Mouse (Mus musculus) embryonic facial prominence, embryonic 15.5 days (tissue): ENCODE measurements around the gene A4galt. TPM values are rescaled to one million over a fixed set of nuclear protein-coding genes. Genes with fewer than 3 reads are reported as not detected.
"Not testable (repeated sequence)": the region's sequence is repeated elsewhere in the genome, so short reads cannot be mapped to it uniquely, and the experiment has no call there.

ENCODE experiments used
- ATAC-seq: fragments of 200-750 bp; cut with Nextera tagmentation; 2 replicates; pipeline ENCODE4 v1.8.0; 2017; ENCODE audit warnings: low read depth, moderate TSS enrichment; ENCODE audit not compliant: insufficient number of reproducible peaks, low FRiP score, low TSS enrichment
- H3K27ac ChIP-seq: fragments of 300-500 bp; sonication (generic); replicated peaks from 2 replicates; pipeline ENCODE4 v1.5.1; 2015; ENCODE audit warnings: mild to moderate bottlenecking, inconsistent platforms
- H3K27me3 ChIP-seq: fragments of 300-500 bp; sonication (generic); 2 replicates; pipeline ENCODE4 v1.6.1; 2015; ENCODE audit warnings: inconsistent platforms
- H3K36me3 ChIP-seq: fragments of 300-500 bp; sonication (generic); 2 replicates; pipeline ENCODE4 v1.6.1; 2015; ENCODE audit warnings: mild to moderate bottlenecking, inconsistent platforms
- H3K4me1 ChIP-seq: fragments of 300-500 bp; sonication (generic); 2 replicates; pipeline ENCODE4 v1.6.1; 2015; ENCODE audit warnings: inconsistent platforms
- H3K4me2 ChIP-seq: fragments of 300-500 bp; sonication (generic); replicated peaks from 2 replicates; pipeline ENCODE4 v1.6.1; 2015; ENCODE audit warnings: mild to moderate bottlenecking, inconsistent platforms
- H3K4me3 ChIP-seq: fragments of 300-500 bp; sonication (generic); replicated peaks from 2 replicates; pipeline ENCODE4 v1.5.1; 2015; ENCODE audit warnings: mild to moderate bottlenecking, inconsistent platforms
- H3K9ac ChIP-seq: fragments of 300-500 bp; sonication (generic); 2 replicates; pipeline ENCODE4 v1.6.1; 2015; ENCODE audit warnings: inconsistent platforms
- H3K9me3 ChIP-seq: fragments of 300-500 bp; sonication (generic); replicated peaks from 2 replicates; pipeline ENCODE4 v1.6.1; 2016; ENCODE audit warnings: inconsistent platforms
- WGBS: fragments of 180-500 bp; shearing (Covaris S2); methylation state at CpG from one replicate; pipeline ENCODE4 v1.1.7; 2015; 5-methylcytosine and 5-hydroxymethylcytosine counted together
- polyA plus RNA-seq: library from polyadenylated mRNA; unstranded; fragments of >200 nt; fragmentation: Nextera tagmentation; extraction: Ambion mirVana; gene quantifications from 2 replicates; pipeline ENCODE4 v1.2.1, GENCODE M21; 2015

The A4galt gene
- polyA plus RNA-seq, 1 experiment from 2014 or later: 4.7 TPM

DNA sequence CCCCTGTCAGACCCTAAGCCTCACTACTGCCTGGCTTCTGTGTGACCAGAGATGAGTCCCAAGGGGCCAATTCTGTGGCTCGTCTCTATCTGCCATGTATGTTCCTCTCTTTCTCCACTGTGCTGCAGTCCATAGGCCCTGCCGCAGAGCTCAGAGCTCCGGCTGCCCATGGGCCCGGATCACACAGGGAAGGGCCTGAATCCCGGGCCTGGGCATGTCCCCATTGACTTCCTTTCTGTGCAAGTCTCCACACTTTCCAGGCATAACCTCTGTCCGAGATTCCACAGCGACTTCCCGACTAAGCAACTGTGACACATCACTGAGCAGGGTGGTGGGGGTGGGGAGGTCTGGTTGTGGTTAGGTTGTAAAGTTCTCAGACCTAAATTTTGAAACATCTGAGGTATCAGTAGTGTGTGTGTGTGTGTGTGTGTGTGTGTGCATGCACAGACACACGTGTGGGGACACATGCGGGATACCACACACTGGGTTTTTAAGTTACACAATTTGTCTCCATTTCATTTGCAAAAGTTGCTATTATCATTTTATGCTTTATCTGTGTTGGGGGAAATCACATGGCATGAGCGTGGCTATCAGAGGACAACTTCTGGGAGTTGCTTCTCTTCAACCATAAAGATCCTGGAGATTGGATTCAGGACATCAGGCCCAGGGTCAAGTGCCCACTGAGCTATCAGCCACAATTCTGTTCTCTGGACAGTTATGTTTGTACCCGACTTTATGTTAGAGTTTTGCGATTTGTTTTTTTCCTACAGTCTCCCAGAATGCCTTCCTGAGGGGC is 40.9 kb upstream of the A4galt start:
- Histone ChIP-seq H3K4me1 (peaks cover 19% of the 10 kb centered on the region), H3K27me3 (no peaks in the 10 kb centered on the region), H3K9ac (no peak overlapping the region), H3K27ac (no peak overlapping the region), H3K4me2 (no peak overlapping the region), H3K36me3 (no peaks in the 10 kb centered on the region), H3K4me3 (no peak overlapping the region), H3K9me3 (no peaks in the 10 kb centered on the region)
- no peak for ATAC-seq
- WGBS: 64% methylated on average over 13 of the region's 13 CpGs

DNA sequence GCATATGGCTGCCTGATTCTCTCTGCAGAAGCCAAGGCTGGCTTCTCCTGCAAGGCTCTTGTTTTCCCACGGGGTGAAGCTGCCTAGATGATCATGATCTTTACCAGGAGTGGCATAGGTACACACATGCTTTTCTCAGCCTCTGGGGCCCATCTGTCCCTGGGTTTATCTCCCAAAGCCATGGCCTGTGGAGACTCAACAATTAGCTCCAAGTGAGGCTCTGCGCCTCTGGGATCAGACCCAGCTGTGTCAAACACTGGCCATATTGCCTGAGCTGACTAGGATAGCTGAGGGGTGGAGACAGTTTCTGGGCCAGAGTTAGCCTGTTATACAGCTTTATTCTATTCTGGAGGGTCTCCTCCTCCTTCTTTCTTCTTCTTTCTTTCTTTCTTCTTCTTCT is 39.3 kb upstream of the A4galt start:
- Histone ChIP-seq H3K36me3 (no peaks in the 10 kb centered on the region), H3K4me1 (peaks cover 15% of the 10 kb centered on the region; the same call in 1 of the 2 replicates), H3K9ac (no peak overlapping the region), H3K4me3 (no peak overlapping the region), H3K4me2 (no peak overlapping the region), H3K27me3 (no peaks in the 10 kb centered on the region), H3K9me3 (no peaks in the 10 kb centered on the region), H3K27ac (no peak overlapping the region)
- 76% methylated on average over 2 of the region's 2 CpGs for WGBS
- ATAC-seq: 0 out of 2 replicates have a peak, but pooled peaks have one; percentile 30

DNA sequence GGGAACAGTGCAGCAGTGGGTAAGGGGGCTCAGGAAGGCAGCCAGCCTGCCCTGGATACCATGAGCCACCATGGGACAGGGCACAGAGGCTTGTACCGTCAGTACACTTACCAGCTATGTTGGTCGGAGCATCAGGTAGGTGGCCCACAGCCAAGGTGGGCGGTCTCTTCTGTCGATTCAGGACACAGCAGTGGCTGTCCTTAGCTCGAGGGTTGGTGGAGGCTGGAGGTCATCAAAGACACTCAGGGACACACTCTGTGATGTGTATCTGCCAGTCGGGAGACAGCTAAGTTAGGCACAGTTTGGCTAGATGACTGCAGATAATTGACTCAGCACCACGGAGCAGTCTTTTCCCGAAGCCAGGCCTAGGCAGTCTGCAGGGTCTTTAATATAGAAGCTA is 33.3 kb upstream of the A4galt start:
- no peak for ATAC-seq
- WGBS: 75% methylated on average over 8 of the region's 8 CpGs

DNA sequence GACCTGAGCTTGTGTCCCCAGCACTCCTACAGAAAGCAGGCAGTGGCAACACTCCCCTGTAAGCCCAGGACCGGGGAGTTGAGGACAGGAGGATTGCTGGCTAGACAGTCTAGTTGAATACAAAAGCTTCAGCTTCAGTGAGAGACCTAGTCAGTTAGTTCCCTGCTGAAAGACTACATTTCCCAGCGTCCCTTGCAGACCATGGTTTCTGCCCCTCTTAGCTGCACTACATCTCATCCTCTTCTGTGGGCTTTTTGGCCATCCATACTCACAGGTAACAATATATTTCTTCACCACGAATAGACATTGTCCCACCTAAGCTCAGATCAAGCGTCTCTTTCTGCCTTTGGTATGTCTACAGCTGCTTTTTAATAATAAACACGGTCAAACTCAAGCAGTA is 30.8 kb upstream of the A4galt start:
- Histone ChIP-seq H3K36me3 (no peaks in the 10 kb centered on the region), H3K27ac (no peak overlapping the region), H3K4me3 (no peak overlapping the region), H3K9me3 (no peaks in the 10 kb centered on the region), H3K4me2 (no peak overlapping the region), H3K27me3 (no peaks in the 10 kb centered on the region), H3K9ac (no peak overlapping the region), H3K4me1 (no peaks in the 10 kb centered on the region)
- no peak for ATAC-seq
- WGBS: 67% methylated on average over 5 of the region's 5 CpGs

More for the DNA sequence above, 33.3 kb upstream of the A4galt start:
- Histone ChIP-seq H3K4me2 (no peak overlapping the region), H3K9ac (no peak overlapping the region), H3K27me3 (no peaks in the 10 kb centered on the region), H3K27ac (no peak overlapping the region), H3K4me3 (no peak overlapping the region), H3K9me3 (no peaks in the 10 kb centered on the region), H3K36me3 (no peaks in the 10 kb centered on the region), H3K4me1 (no peaks in the 10 kb centered on the region)

DNA sequence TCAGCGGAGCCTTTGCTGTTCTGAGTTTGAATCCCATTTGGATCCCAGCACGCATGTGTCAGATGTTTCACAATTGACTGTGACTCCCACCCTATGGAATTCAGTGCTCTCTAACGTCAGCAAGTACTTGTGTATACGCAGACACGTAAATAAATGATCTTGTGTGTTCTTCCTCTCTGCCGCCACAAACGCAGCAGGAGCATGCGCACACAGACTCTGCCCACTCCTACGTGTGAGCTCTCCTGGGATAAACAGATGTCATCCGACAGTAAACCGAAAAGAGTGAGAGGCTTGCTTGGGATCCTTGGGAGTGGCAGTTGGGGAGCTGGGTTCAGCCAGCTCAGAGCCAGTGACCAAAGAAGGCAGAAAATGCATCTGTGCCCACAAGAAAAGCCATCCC is 29.7 kb upstream of the A4galt start:
- no peak overlapping the region for H3K4me3 ChIP-seq
- H3K27me3 ChIP-seq: no peaks in the 10 kb centered on the region
- no peaks in the 10 kb centered on the region for H3K4me1 ChIP-seq
- WGBS: 62% methylated on average over 11 of the region's 11 CpGs
- H3K9ac ChIP-seq: no peak overlapping the region
- no peaks in the 10 kb centered on the region for H3K9me3 ChIP-seq
- ATAC-seq: no peak
- peak overlapping the region; percentile 29 for H3K27ac ChIP-seq
- no peaks in the 10 kb centered on the region for H3K36me3 ChIP-seq
- H3K4me2 ChIP-seq: no peak overlapping the region

DNA sequence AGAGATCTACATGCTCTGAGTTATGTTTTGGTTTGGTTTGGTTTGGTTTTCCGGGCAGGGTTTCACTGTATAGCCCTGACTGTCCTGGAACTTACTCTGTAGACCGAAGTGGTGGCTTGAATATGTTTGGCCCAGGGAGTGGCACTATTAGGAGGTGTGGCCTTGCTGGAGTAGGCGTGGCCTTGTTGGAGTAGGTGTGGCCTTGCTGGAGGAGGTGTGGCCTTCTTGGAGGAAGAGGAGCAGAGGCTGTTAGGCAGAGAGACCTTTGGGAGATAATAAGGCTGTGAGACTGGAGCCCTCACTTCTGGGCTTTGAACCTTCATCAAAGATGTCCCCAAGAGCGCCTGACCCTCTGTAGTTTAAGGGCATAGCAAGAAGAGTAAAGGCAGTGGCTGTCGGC is 27.0 kb upstream of the A4galt start:
- WGBS: 80% methylated on average over 5 of the region's 5 CpGs
- Histone ChIP-seq H3K27me3 (no peaks in the 10 kb centered on the region), H3K4me2 (no peak overlapping the region), H3K4me1 (no peaks in the 10 kb centered on the region), H3K9me3 (no peaks in the 10 kb centered on the region), H3K27ac (no peak overlapping the region), H3K36me3 (no peaks in the 10 kb centered on the region), H3K9ac (no peak overlapping the region), H3K4me3 (no peak overlapping the region)
- no peak for ATAC-seq

DNA sequence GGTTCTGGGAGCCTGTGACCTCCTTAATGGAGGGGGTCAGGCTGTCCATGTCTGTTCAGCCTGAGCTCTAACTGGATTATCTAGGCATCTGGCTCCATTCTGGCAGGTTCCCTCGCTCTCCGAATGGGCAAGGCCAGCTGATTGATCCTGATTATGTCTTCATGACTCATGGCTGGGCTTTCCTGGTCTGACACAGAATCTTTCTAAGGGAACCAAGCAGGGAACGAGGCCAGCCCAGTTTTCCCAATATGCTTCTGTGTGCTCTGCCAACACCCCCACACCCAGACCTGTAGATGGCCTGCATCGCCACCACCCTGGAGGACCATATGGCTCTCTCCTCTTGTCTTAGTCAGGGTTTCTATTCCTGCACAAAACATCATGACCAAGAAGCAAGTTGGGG is 25.9 kb upstream of the A4galt start:
- no peaks in the 10 kb centered on the region for H3K4me1 ChIP-seq
- 81% methylated on average over 4 of the region's 4 CpGs for WGBS
- no peaks in the 10 kb centered on the region for H3K27me3 ChIP-seq
- H3K36me3 ChIP-seq: no peaks in the 10 kb centered on the region
- H3K9ac ChIP-seq: no peak overlapping the region
- H3K9me3 ChIP-seq: no peaks in the 10 kb centered on the region
- H3K4me3 ChIP-seq: no peak overlapping the region
- no peak overlapping the region for H3K27ac ChIP-seq
- H3K4me2 ChIP-seq: no peak overlapping the region
- ATAC-seq: no peak

DNA sequence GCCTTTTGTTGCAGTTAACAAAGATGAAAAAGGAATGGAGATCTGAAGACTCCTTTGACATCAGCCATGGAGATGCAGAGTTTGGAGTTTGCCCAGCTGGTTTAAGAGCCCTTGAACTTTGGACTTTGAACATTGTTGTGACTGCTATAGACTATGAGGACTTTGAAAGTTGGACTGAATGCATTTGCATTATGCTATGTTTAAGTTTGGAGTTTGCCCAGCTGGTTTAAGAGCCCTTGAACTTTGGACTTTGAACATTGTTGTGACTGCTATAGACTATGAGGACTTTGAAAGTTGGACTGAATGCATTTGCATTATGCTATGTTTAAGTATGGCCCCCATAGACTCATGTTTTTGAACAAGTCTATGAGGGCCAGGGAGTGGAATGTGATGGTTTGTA is 22.7 kb upstream of the A4galt start:
- not testable (repeated sequence) for H3K4me3 ChIP-seq, H3K9me3 ChIP-seq, H3K4me1 ChIP-seq, H3K9ac ChIP-seq, H3K4me2 ChIP-seq, H3K27me3 ChIP-seq, H3K36me3 ChIP-seq, ATAC-seq, H3K27ac ChIP-seq

DNA sequence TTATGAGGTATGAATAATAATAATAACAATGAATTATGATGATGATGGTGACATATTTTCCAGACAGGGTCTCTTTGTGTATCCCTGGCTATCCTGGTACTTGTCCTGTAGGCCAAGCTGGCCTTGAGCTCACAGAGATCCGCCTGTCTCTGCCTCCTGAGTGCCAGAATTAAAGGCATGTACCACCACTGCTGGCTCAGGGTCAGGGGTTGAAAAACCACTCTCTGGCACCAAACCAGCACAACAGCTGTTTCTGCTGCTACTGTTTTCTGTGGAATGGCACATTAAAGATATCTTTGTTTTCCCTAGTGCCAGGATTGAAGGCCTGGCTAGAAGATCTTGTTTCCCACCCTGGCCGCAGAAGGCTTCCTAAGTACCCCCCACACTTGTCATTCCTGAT is 21.4 kb upstream of the A4galt start:
- Histone ChIP-seq H3K36me3 (no peaks in the 10 kb centered on the region), H3K4me2 (no peak overlapping the region), H3K4me3 (no peak overlapping the region), H3K9ac (no peak overlapping the region), H3K27ac (no peak overlapping the region), H3K9me3 (no peaks in the 10 kb centered on the region), H3K27me3 (no peaks in the 10 kb centered on the region), H3K4me1 (no peaks in the 10 kb centered on the region)
- ATAC-seq: no peak
- WGBS: 78% methylated on average over 2 of the region's 2 CpGs

DNA sequence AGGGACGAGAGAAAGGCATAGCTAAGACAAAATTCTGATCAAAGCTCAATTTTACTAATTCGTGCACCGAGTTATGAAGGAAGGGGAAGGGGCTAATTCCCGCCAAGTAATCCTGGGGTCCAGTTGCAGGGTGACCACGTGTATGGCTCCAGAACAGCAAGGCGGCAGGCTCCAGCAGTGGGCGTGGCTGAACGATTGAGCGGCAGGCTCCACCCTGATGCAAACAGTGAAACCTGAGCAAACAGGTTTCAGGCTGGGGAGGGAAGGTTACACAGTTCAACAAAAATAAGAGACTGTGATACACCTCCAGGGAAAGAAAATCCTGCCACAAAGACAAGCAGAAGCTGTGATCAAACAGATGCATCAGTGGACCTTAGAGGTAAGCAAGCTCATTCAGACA is 19.6 kb upstream of the A4galt start:
- H3K4me1 ChIP-seq, H3K9me3 ChIP-seq, H3K36me3 ChIP-seq, ATAC-seq, H3K4me3 ChIP-seq, H3K27ac ChIP-seq, H3K9ac ChIP-seq, H3K27me3 ChIP-seq, H3K4me2 ChIP-seq: not testable (repeated sequence)
- WGBS: 17% methylated on average over 9 of the region's 9 CpGs

DNA sequence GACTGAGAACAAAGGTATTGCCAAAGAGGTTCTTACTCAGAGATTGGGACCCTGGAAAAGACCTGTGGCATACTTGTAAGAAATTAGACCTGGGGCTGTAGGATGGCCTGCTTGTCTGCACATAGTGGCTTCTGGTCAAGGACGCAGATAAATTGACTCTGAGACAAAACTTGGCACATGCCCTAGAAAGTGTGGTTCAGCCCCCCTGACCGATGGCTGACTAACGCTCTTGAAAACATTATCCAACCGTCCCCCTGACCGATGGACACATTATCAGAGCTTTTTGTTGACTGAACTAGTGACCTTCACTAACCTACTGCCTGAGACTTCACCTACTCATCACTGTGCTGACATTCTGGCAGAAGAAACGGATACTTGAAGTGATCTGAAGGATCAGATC is 18.4 kb upstream of the A4galt start:
- not testable (repeated sequence) for H3K9me3 ChIP-seq, H3K4me1 ChIP-seq, H3K27me3 ChIP-seq, H3K9ac ChIP-seq, H3K36me3 ChIP-seq, ATAC-seq, H3K4me2 ChIP-seq, H3K27ac ChIP-seq, H3K4me3 ChIP-seq
- 83% methylated on average over 6 of the region's 6 CpGs for WGBS

DNA sequence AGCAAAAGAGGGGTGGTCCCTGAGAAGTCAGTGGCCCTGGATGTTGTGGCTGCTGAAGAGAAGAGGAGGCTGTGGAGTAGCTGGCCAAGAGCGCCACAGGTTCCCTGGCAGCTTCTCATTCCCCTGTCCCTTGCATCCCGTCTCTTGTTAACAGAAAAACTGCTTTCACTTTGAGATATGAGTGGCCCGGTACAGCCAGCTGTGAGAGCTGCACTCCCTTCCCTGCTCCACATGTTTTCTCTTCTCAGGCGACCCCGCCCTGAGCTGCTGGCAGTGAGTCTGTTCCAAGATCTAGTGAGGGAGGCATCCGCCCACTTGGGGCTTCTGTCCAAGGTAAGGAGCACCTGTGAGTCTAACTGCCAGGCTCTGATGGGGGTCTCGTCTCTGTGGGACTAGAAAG is 16.9 kb upstream of the A4galt start:
- 37% methylated on average over 7 of the region's 7 CpGs for WGBS
- H3K4me1 ChIP-seq, H3K9me3 ChIP-seq, H3K36me3 ChIP-seq, H3K27ac ChIP-seq, H3K4me3 ChIP-seq, H3K27me3 ChIP-seq, H3K9ac ChIP-seq, ATAC-seq, H3K4me2 ChIP-seq: not testable (repeated sequence)
